Mouse (Mus musculus) CH12.LX (cell line): ENCODE data around the gene Sh3rf1.

Experiments
- CTCF ChIP-seq, 2 experiments: IDR thresholded peaks in 1 of 2; conservative IDR thresholded peaks in 1 of 2; 2 replicates each; pipeline ENCODE4 v1.5.1; 2011 to 2012; ENCODE audit warnings: low read depth in 2 of 2, low read length in 2 of 2, improper control_type of control experiment in 1 of 2, inconsistent platforms in 1 of 2, mild to moderate bottlenecking in 1 of 2, moderate library complexity in 1 of 2
- JUND ChIP-seq: conservative IDR thresholded peaks from 2 replicates; pipeline ENCODE4 v1.6.1; 2011; ENCODE audit warnings: low read depth, low read length, improper control_type of control experiment
- POLR2A ChIP-seq: IDR thresholded peaks from 2 replicates; pipeline ENCODE4 v1.6.1; 2011; ENCODE audit warnings: low read depth, mild to moderate bottlenecking, improper control_type of control experiment, low read length
- USF1 ChIP-seq: IDR thresholded peaks from 2 replicates; pipeline ENCODE4 v1.6.1; 2014; ENCODE audit warnings: low read depth, mild to moderate bottlenecking, inconsistent platforms, low read length, improper control_type of control experiment

- no peak for TF ChIP-seq JUND
- no peak for TF ChIP-seq CTCF (conservative IDR thresholded peaks at IDR 0.05 in 1 of 2, IDR thresholded peaks at IDR 0.05 in 1 of 2; ENCODE audit: low read depth in 2 of 2, low read length in 2 of 2)
- no peak for TF ChIP-seq POLR2A
- TF ChIP-seq USF1: no peak
Observed at GRCm38 (mm10) chr8:61267061-61267460, 43.4 kb downstream of the Sh3rf1 start.
